Mouse (Mus musculus) hindbrain, embryonic 12.5 days (tissue): ENCODE data around the gene Epn3. TPM values are rescaled to one million over a fixed set of nuclear protein-coding genes. Genes with fewer than 3 reads are reported as not detected.
A peak's percentile ranks its signal among the peaks of the same experiment; 100 is the strongest.

Experiments used
- ATAC-seq: fragments of 200-750 bp; cut with Nextera tagmentation; 2 replicates; pipeline ENCODE4 v1.8.0; 2017; ENCODE audit warnings: moderate TSS enrichment; ENCODE audit not compliant: low FRiP score
- H3K27ac ChIP-seq: fragments of 300-500 bp; sonication (generic); 2 replicates; pipeline ENCODE4 v1.5.1; 2016; ENCODE audit warnings: mild to moderate bottlenecking
- H3K27me3 ChIP-seq: fragments of 300-500 bp; sonication (generic); 2 replicates; pipeline ENCODE4 v1.6.1; 2016; ENCODE audit warnings: mild to moderate bottlenecking
- H3K36me3 ChIP-seq: fragments of 300-500 bp; sonication (generic); 2 replicates; pipeline ENCODE4 v1.6.1; 2016; ENCODE audit warnings: mild to moderate bottlenecking
- H3K4me1 ChIP-seq: fragments of 300-500 bp; sonication (generic); 2 replicates; pipeline ENCODE4 v1.6.1; 2016
- H3K4me2 ChIP-seq: fragments of 300-500 bp; sonication (generic); replicated peaks from 2 replicates; pipeline ENCODE4 v1.6.1; 2016; ENCODE audit warnings: mild to moderate bottlenecking
- H3K4me3 ChIP-seq: fragments of 300-500 bp; sonication (generic); 2 replicates; pipeline ENCODE4 v1.5.1; 2016; ENCODE audit warnings: mild to moderate bottlenecking
- H3K9ac ChIP-seq: fragments of 300-500 bp; sonication (generic); 2 replicates; pipeline ENCODE4 v1.6.1; 2016; ENCODE audit warnings: mild to moderate bottlenecking, moderate library complexity
- H3K9me3 ChIP-seq: fragments of 300-500 bp; sonication (generic); replicated peaks from 2 replicates; pipeline ENCODE4 v1.6.1; 2016; ENCODE audit warnings: mild to moderate bottlenecking
- WGBS: fragments of 180-500 bp; shearing (Covaris S2); methylation state at CpG from one replicate; pipeline ENCODE4 v1.1.7; 2016; 5-methylcytosine and 5-hydroxymethylcytosine counted together
- polyA plus RNA-seq: library from polyadenylated mRNA; unstranded; fragments of >200 nt; fragmentation: Nextera tagmentation; extraction: Ambion mirVana; gene quantifications from 2 replicates; pipeline ENCODE4 v1.2.1, GENCODE M21; 2016

The Epn3 gene
- polyA plus RNA-seq, 1 experiment from 2014 or later: 2.5 TPM

DNA sequence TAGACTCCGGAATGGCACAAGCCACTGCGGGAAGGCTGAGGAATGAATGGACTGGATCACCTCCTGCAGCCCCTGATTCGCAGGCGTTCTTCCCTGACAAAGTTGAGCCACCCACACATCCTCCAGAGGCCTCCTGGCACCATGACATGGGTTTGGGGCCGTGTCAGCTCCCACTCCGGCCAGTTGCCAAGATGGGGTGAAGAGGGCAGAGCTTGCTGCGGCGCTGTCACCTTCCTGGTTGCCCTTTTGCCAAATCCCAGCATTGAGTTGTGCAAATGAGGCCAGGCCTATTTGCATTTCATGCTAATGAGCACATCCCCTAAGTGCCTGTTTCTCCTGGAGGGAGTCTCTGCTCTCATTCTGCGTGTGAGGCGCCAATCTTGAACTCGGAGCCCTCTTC, 24.1 kb downstream of the Epn3 start:
- peaks cover 47% of the 10 kb centered on the region for H3K4me1 ChIP-seq
- WGBS: 12% methylated on average over 11 of the region's 11 CpGs
- H3K27ac ChIP-seq: no peak overlapping the region
- H3K27me3 ChIP-seq: peaks cover 52% of the 10 kb centered on the region
- no peak overlapping the region for H3K4me3 ChIP-seq
- H3K9me3 ChIP-seq: no peaks in the 10 kb centered on the region
- H3K4me2 ChIP-seq: 0 out of 2 replicates have a peak overlapping the region, but pooled peaks have one; percentile 3
- ATAC-seq: no peak
- no peaks in the 10 kb centered on the region for H3K36me3 ChIP-seq
- no peak overlapping the region for H3K9ac ChIP-seq

GRCm38 (mm10) chr11:94474544-94474910, 25.2 kb downstream of the Epn3 start:
- Histone ChIP-seq H3K9me3 (no peaks in the 10 kb centered on the region), H3K27ac (no peak overlapping the region), H3K4me3 (peak overlapping the region; percentile 88), H3K36me3 (no peaks in the 10 kb centered on the region), H3K9ac (no peak overlapping the region), H3K4me1 (peaks cover 59% of the 10 kb centered on the region), H3K27me3 (peaks cover 49% of the 10 kb centered on the region), H3K4me2 (peak overlapping the region; percentile 97)
- ATAC-seq: no peak
- WGBS: 1% methylated on average over 11 of the region's 11 CpGs

DNA sequence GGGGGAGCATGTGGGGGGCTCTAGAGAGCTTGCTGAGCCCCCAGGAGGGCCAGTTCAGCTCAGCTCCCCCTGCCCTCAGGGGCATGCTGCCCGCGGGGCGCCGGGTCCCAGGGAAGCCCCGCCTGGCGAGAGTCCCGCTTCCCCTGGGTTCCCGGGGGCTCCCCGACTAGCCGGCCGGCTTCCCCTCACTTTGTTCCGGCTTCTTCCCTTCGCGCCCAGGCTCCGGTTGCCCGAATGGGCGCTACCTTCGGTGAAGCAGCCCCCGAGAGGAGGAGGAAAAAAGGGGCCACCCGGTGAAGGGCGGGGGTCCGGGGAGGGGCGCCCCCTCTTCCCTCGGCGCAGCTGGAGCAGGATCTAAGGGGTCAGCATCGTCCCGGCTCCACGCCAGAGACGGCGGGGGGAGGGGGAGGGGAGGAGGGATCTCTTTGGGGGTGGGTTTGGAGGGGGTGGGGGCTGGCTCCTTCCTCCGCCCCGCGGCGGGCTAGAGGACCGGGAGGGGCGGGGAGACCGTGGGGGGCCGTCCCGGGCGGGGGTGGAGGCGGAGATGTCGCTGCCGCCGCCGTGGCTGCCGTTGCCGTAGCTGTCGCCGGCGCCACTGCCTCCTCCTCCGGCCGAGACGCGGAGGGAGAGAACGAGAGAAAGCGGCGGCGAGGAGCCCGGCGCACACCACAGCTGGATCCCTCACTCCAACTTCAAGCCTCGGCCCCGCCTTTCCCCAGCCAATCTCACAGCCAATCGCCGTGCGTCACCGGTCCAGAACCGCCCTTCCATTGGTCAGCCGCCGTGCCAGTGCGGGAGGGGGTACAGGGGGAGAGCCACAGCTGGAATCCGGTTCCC, 25.8 kb downstream of the Epn3 start, which contains the start of gene Cacna1g:
TSS of gene Cacna1g (minus strand) at position 492 of the 837 bp plus-strand sequence.
- Histone ChIP-seq H3K4me1 (peaks cover 65% of the 10 kb centered on the region), H3K27me3 (peaks cover 48% of the 10 kb centered on the region), H3K4me2 (peak within 1 kb of the TSS; percentile 97), H3K4me3 (peak within 1 kb of the TSS; percentile 88), H3K36me3 (no peaks in the 10 kb centered on the region), H3K27ac (peak within 1 kb of the TSS; percentile 80), H3K9me3 (no peaks in the 10 kb centered on the region), H3K9ac (peak within 1 kb of the TSS; percentile 95)
- ATAC-seq: peak; percentile 76
- WGBS: under 1% methylated on average over 35 of the region's 71 CpGs

GRCm38 (mm10) chr11:94472916-94473706, 26.7 kb downstream of the Epn3 start:
- Histone ChIP-seq H3K4me1 (peaks cover 73% of the 10 kb centered on the region), H3K4me2 (peak overlapping the region; percentile 97), H3K36me3 (no peaks in the 10 kb centered on the region), H3K27ac (peak overlapping the region; percentile 80), H3K9me3 (no peaks in the 10 kb centered on the region), H3K27me3 (peaks cover 43% of the 10 kb centered on the region), H3K4me3 (peak overlapping the region; percentile 88), H3K9ac (peak overlapping the region; percentile 95)
- 0 out of 2 replicates have a peak, but pooled peaks have one; percentile 0 for ATAC-seq
- under 1% methylated on average over 52 of the region's 52 CpGs for WGBS

- peaks cover 40% of the 10 kb centered on the region for H3K27me3 ChIP-seq
- ATAC-seq: no peak
- peaks cover 77% of the 10 kb centered on the region for H3K4me1 ChIP-seq
- H3K4me2 ChIP-seq: peak overlapping the region; percentile 97
- H3K4me3 ChIP-seq: peak overlapping the region; percentile 88
- H3K9me3 ChIP-seq: no peaks in the 10 kb centered on the region
- H3K27ac ChIP-seq: peak overlapping the region; percentile 80
- no peaks in the 10 kb centered on the region for H3K36me3 ChIP-seq
- H3K9ac ChIP-seq: peak overlapping the region; percentile 95
- 2% methylated on average over 15 of the region's 15 CpGs for WGBS
Observed at GRCm38 (mm10) chr11:94472585-94472915, 27.2 kb downstream of the Epn3 start.

GRCm38 (mm10) chr11:94471740-94472584, 27.8 kb downstream of the Epn3 start:
- Histone ChIP-seq H3K4me2 (peak overlapping the region; percentile 97), H3K4me1 (peaks cover 78% of the 10 kb centered on the region)

GRCm38 (mm10) chr11:94470391-94470790, 29.4 kb downstream of the Epn3 start:
- peaks cover 76% of the 10 kb centered on the region for H3K4me1 ChIP-seq
- ATAC-seq: no peak

More at GRCm38 (mm10) chr11:94471740-94472584, 27.8 kb downstream of the Epn3 start:
- Histone ChIP-seq H3K4me3 (peak overlapping the region; percentile 88), H3K27me3 (peaks cover 36% of the 10 kb centered on the region), H3K27ac (peak overlapping the region; percentile 80), H3K36me3 (no peaks in the 10 kb centered on the region), H3K9ac (peak overlapping the region; percentile 95), H3K9me3 (no peaks in the 10 kb centered on the region)
- no peak for ATAC-seq
- 2% methylated on average over 17 of the region's 17 CpGs for WGBS

GRCm38 (mm10) chr11:94469136-94470064, 30.4 kb downstream of the Epn3 start:
- H3K9me3 ChIP-seq: no peaks in the 10 kb centered on the region
- 15% methylated on average over 9 of the region's 9 CpGs for WGBS
- peak overlapping the region; percentile 93 for H3K27ac ChIP-seq
- 0 out of 2 replicates have a peak overlapping the region, but pooled peaks have one; percentile 2 for H3K4me3 ChIP-seq
- peaks cover 14% of the 10 kb centered on the region for H3K27me3 ChIP-seq
- H3K9ac ChIP-seq: peak overlapping the region; percentile 41
- ATAC-seq: peak; percentile 3; the same call in 1 of the 2 replicates
- peak overlapping the region; percentile 97 for H3K4me2 ChIP-seq
- peaks cover 76% of the 10 kb centered on the region for H3K4me1 ChIP-seq
- H3K36me3 ChIP-seq: no peaks in the 10 kb centered on the region

More at GRCm38 (mm10) chr11:94470391-94470790, 29.4 kb downstream of the Epn3 start:
- H3K27ac ChIP-seq: peak overlapping the region; percentile 93
- peak overlapping the region; percentile 97 for H3K4me2 ChIP-seq
- H3K9me3 ChIP-seq: no peaks in the 10 kb centered on the region
- H3K9ac ChIP-seq: no peak overlapping the region
- H3K36me3 ChIP-seq: no peaks in the 10 kb centered on the region
- H3K27me3 ChIP-seq: peaks cover 24% of the 10 kb centered on the region
- peak overlapping the region; percentile 88 for H3K4me3 ChIP-seq
- WGBS: 24% methylated on average over 6 of the region's 7 CpGs

GRCm38 (mm10) chr11:94468582-94469064, 31.2 kb downstream of the Epn3 start:
- Histone ChIP-seq H3K27ac (peak overlapping the region; percentile 93), H3K27me3 (peaks cover 13% of the 10 kb centered on the region), H3K9me3 (no peaks in the 10 kb centered on the region), H3K4me2 (peak overlapping the region; percentile 97), H3K36me3 (no peaks in the 10 kb centered on the region), H3K4me3 (no peak overlapping the region), H3K4me1 (peaks cover 76% of the 10 kb centered on the region), H3K9ac (no peak overlapping the region)
- ATAC-seq: peak; percentile 87
- whole genome bisulfite sequencing: 16% methylated on average over 4 of the region's 4 CpGs

DNA sequence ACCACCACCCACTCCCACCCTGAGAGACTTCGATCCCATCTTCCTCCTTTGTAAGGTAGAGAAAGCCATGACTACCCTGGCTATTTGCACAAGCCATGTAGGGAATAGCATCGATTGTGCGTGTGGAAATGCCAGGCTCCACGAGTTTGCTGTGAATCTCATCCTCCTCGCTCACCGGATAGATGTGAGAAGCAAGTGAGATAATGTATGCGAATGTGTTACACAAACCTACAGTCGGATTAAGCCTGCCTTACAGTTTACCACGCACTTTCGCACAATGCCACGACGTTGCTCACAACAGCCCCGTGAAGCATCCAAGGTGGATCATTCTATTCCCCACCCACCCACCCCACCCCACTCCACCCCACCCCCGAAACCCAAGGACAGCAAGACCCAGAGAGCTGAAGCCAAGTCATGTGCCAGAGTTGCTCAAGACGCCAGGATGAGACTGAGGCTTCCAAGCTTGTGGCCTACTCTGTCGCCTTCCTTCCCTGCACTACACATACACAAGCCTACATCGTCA, 33.4 kb downstream of the Epn3 start:
- Histone ChIP-seq H3K27me3 (peaks cover 4% of the 10 kb centered on the region; the same call in 1 of the 2 replicates), H3K4me3 (no peak overlapping the region), H3K27ac (no peak overlapping the region), H3K4me2 (no peak overlapping the region), H3K9me3 (no peaks in the 10 kb centered on the region), H3K4me1 (peaks cover 55% of the 10 kb centered on the region), H3K36me3 (peaks cover 9% of the 10 kb centered on the region), H3K9ac (no peak overlapping the region)
- no peak for ATAC-seq
- WGBS: 93% methylated on average over 17 of the region's 17 CpGs
